Mouse (Mus musculus) lung, postnatal 0 days (tissue): ENCODE measurements around the gene Gm7247.

ENCODE experiments used
- CTCF ChIP-seq: IDR thresholded peaks from 2 replicates; pipeline ENCODE4 v1.5.1; 2016; ENCODE audit warnings: antibody characterized with exemption, mild to moderate bottlenecking
- EP300 ChIP-seq: IDR thresholded peaks from 2 replicates; pipeline ENCODE4 v1.6.1; 2016; ENCODE audit warnings: antibody characterized with exemption, mild to moderate bottlenecking, control low read depth

- TF ChIP-seq CTCF, result no peak
- TF ChIP-seq EP300, result no peak
Observed at GRCm38 (mm10) chr14:51384351-51384750, 22.8 kb downstream of the Gm7247 start.
